Comparison of ENCODE assay signal across 21 mouse cellular contexts in the genomic region with DNA sequence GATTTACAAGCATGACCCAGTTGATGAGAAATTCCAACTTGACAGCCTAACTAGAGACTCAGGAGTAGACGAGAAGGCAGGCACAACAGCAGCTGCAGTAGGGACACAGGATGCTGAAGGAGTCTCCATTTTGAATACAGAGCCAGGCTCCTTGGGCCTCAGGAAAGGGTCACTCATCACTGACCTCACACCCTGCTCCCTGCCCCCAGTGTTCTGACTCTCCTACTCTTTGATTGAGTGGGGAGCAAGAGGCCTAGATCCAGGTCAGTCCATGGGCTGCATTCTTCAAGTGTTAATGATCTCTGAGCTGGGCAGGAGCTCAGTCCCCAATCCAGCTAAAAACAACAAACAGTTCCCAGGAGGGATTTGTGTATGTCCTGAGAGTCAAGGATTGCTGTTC. TPM values are rescaled to one million over a fixed set of nuclear protein-coding genes. Genes with fewer than 3 reads are reported as not detected.
DNase-seq lines count a peak whose midpoint lies in the region; ATAC-seq and TF ChIP-seq lines count a peak whose summit lies in the region.
"Had no signal": no experiment of that assay in that cellular context is flagged by ENCODE, and none has a peak within 500 bp of the region (broad histone marks: within the 10 kb centered on the region; RNA-seq: fewer than 3 reads in every experiment).

No protein-coding gene starts in this region.

- H3K36me3 ChIP-seq in kidney, adult 2 months (ENCODE audit: control insufficient read depth, insufficient read depth, low read length), result no peaks in the 10 kb centered on the region
- no peaks in the 10 kb centered on the region for H3K36me3 ChIP-seq in kidney, postnatal 0 days (ENCODE audit: insufficient read depth, low read length)
- H3K36me3 ChIP-seq in intestine, embryonic 16.5 days (ENCODE audit: control insufficient read depth, insufficient read depth, low read length), result no peaks in the 10 kb centered on the region
- H3K36me3 ChIP-seq: embryonic facial prominence, embryonic 12.5 days; forebrain, embryonic 15.5 days; heart, embryonic 13.5 days; hindbrain, embryonic 12.5 days had no signal

- 38% methylated on average over 1 of the region's 1 CpGs for WGBS in kidney, adult 2 months
- 39% methylated on average over 1 of the region's 1 CpGs for WGBS in kidney, postnatal 0 days
- 41% methylated on average over 1 of the region's 1 CpGs for WGBS in intestine, embryonic 16.5 days

- no peak for TF ChIP-seq POLR2A in kidney, adult 2 months (IDR thresholded peaks at IDR 0.05; ENCODE audit: low read depth, low read length)

- H3K4me1 ChIP-seq in kidney, adult 2 months (ENCODE audit: control insufficient read depth, insufficient read depth, low read length), result peaks cover 25% of the 10 kb centered on the region
- H3K4me1 ChIP-seq in kidney, postnatal 0 days (replicated peaks; ENCODE audit: insufficient read depth, low read length), result no peaks in the 10 kb centered on the region
- H3K4me1 ChIP-seq in intestine, embryonic 16.5 days (ENCODE audit: control insufficient read depth, insufficient read depth, low read length), result 0 out of 2 replicates have a peak, but pooled peaks cover 4% of the 10 kb centered on the region

- H3K9ac ChIP-seq in kidney, postnatal 0 days (ENCODE audit: low read depth, low read length), result no peak overlapping the region
- H3K9ac ChIP-seq in intestine, embryonic 16.5 days (ENCODE audit: low read depth, low read length), result no peak overlapping the region
- H3K9ac ChIP-seq: embryonic facial prominence, embryonic 12.5 days; forebrain, embryonic 15.5 days; heart, embryonic 13.5 days; hindbrain, embryonic 12.5 days had no signal

- H3K4me3 ChIP-seq in kidney, adult 2 months (ENCODE audit: insufficient read depth, low read depth, low read length), result no peak overlapping the region
- H3K4me3 ChIP-seq in kidney, postnatal 0 days (replicated peaks; ENCODE audit: low read depth, low read length), result no peak overlapping the region
- no peak overlapping the region for H3K4me3 ChIP-seq in intestine, embryonic 16.5 days (ENCODE audit: low read length)
- H3K4me3 ChIP-seq: embryonic facial prominence, embryonic 12.5 days; forebrain, embryonic 15.5 days; heart, embryonic 13.5 days; hindbrain, embryonic 12.5 days had no signal

- peak; percentile 41; the same call in 1 of the 2 replicates for ATAC-seq in kidney, postnatal 0 days (replicated peaks; ENCODE audit: low FRiP score, low read depth)
- no peak for ATAC-seq in intestine, embryonic 16.5 days
- ATAC-seq: forebrain, embryonic 15.5 days had no signal

- H3K27me3 ChIP-seq in kidney, adult 2 months (replicated peaks; ENCODE audit: control insufficient read depth, insufficient read depth, low read length), result no peaks in the 10 kb centered on the region
- no peaks in the 10 kb centered on the region for H3K27me3 ChIP-seq in kidney, postnatal 0 days (ENCODE audit: insufficient read depth, low read length)
- no peaks in the 10 kb centered on the region for H3K27me3 ChIP-seq in intestine, embryonic 16.5 days (replicated peaks; ENCODE audit: control insufficient read depth, insufficient read depth, low read length)
- H3K27me3 ChIP-seq: forebrain, embryonic 15.5 days had no signal

- peak overlapping the region; percentile 61; the same call in 1 of the 2 replicates for H3K27ac ChIP-seq in kidney, adult 2 months (ENCODE audit: insufficient read depth, low read depth, low read length)
- 0 out of 2 replicates have a peak overlapping the region, but pooled peaks have one; percentile 25 for H3K27ac ChIP-seq in kidney, postnatal 0 days
- H3K27ac ChIP-seq in intestine, embryonic 16.5 days (ENCODE audit: low read length), result no peak overlapping the region
- H3K27ac ChIP-seq: embryonic facial prominence, embryonic 12.5 days; forebrain, embryonic 15.5 days; heart, embryonic 13.5 days; hindbrain, embryonic 12.5 days had no signal

- TF ChIP-seq CTCF in kidney, adult 2 months (conservative IDR thresholded peaks at IDR 0.05; ENCODE audit: insufficient read depth, insufficient read length, low read depth, low read length), result no peak
- TF ChIP-seq CTCF in kidney, postnatal 0 days (IDR thresholded peaks at IDR 0.05; ENCODE audit: low read depth), result no peak

- H3K9me3 ChIP-seq in kidney, postnatal 0 days (replicated peaks; ENCODE audit: low read length), result no peaks in the 10 kb centered on the region
- H3K9me3 ChIP-seq in intestine, embryonic 16.5 days (ENCODE audit: control insufficient read depth, low read length), result no peaks in the 10 kb centered on the region
- H3K9me3 ChIP-seq: embryonic facial prominence, embryonic 12.5 days; forebrain, embryonic 15.5 days; heart, embryonic 13.5 days; hindbrain, embryonic 12.5 days had no signal

- intact Hi-C loops in left cerebral cortex, postnatal 36 days (cut with DNase I), result no loop called here

- H3K4me2 ChIP-seq in kidney, postnatal 0 days (ENCODE audit: low read length), result no peak overlapping the region
- no peak overlapping the region for H3K4me2 ChIP-seq in intestine, embryonic 16.5 days (ENCODE audit: low read depth, low read length)
- H3K4me2 ChIP-seq: embryonic facial prominence, embryonic 12.5 days; forebrain, embryonic 15.5 days; heart, embryonic 13.5 days; hindbrain, embryonic 12.5 days had no signal

- peak; percentile 83 for DNase-seq in kidney, adult 2 months
- DNase-seq in kidney, adult 9 months, result peak; percentile 86
- no peak for DNase-seq in kidney, postnatal 0 days (ENCODE audit: low spot score)
- no peak for DNase-seq in left cerebral cortex, postnatal 36 days (ENCODE audit: low spot score in 2 of 2)
- no peak for DNase-seq in left cerebral cortex, adult 8-10 months (ENCODE audit: low spot score in 2 of 2)
- DNase-seq: adrenal gland, adult 2 months; adrenal gland, postnatal 25 days; cerebellum, adult 18-20 months; cerebellum, postnatal 10 days; embryo, embryonic 11 days; gastrocnemius, postnatal 36 days; heart, adult 11 months; heart, postnatal 4 days had no signal

RNA-seq across cellular contexts. Expression of a gene that starts 23.4 kb away (rescaled TPM):
- 62.8 and 79.7 TPM in 2 replicates for polyA plus RNA-seq in kidney, adult 2 months (2012; rRNA removed)
- polyA plus RNA-seq in kidney, postnatal 0 days (2015; fragmentation: Nextera tagmentation; extraction: Ambion mirVana), result 36.5 and 40.2 TPM in 2 replicates
- total RNA-seq in left cerebral cortex, postnatal 36 days (2021), result 10 to 100 TPM; 34.2 to 45.2 TPM
- polyA plus RNA-seq in intestine, embryonic 16.5 days (2015; fragmentation: Nextera tagmentation; extraction: Ambion mirVana), result 0.10 TPM in 1 of 2 replicates, not detected in the other
- 10 to 100 TPM; 32.0 to 34.9 (median 33.8) TPM for total RNA-seq in left cerebral cortex, adult 8-10 months (2022)
- total RNA-seq: adrenal gland, adult 2 months; adrenal gland, postnatal 25 days; ES-E14; gastrocnemius, adult 8-10 months; gastrocnemius, postnatal 36 days; heart, postnatal 4 days had no signal
- polyA plus RNA-seq: adrenal gland, adult 2 months; heart, embryonic 13.5 days; heart, postnatal 0 days had no signal

Comparison
In these comparisons a context has a peak if more than half of its experiments do, and no peak if none do; other contexts are left out.
1. DNase-seq: peak in kidney, adult 2 months (single experiment) and kidney, adult 9 months (single experiment); none in kidney, postnatal 0 days (single experiment), left cerebral cortex, postnatal 36 days (0 of 2) and left cerebral cortex, adult 8-10 months (0 of 2).
2. RNA of a gene that starts 23.4 kb away (polyA plus RNA-seq): 62.8 to 79.7 TPM in kidney, adult 2 months and 36.5 to 40.2 TPM in kidney, postnatal 0 days; 0.10 TPM in intestine, embryonic 16.5 days; every median in the first group is over 10 times any median in the second.